Mouse (Mus musculus): Measurements from ENCODE around the gene Olfr786. TPM values are rescaled to one million over a fixed set of nuclear protein-coding genes. Genes with fewer than 3 reads are reported as not detected.

Gene Olfr786
- total RNA-seq (2021), result not detected
- long read RNA-seq, experiment 1, result 0 reads
- long read RNA-seq, experiment 2, result 0 reads

- Histone ChIP-seq H3K4me3 (no peak within 1 kb of the TSS), H3K27ac (no peak within 1 kb of the TSS)
- DNase-seq (ENCODE audit: low spot score in 2 of 2), result no peak
- no peak for TF ChIP-seq CTCF (conservative IDR thresholded peaks at IDR 0.05)
These were observed at the start of gene Olfr786 for GRCm38 (mm10) chr10:129427006-129427405. Gene Olfr786 (plus strand): TSS chr10:129427306.

GRCm38 (mm10) chr10:129383783-129384182 lies 43.3 kb upstream of the Olfr786 start, which contains the start of gene Olfr784:
Gene Olfr784 (plus strand): TSS chr10:129384083.
- Histone ChIP-seq H3K27ac (no peak within 1 kb of the TSS), H3K4me3 (no peak within 1 kb of the TSS)
- no peak for TF ChIP-seq CTCF (conservative IDR thresholded peaks at IDR 0.05)
- DNase-seq (ENCODE audit: low spot score in 2 of 2), result no peak

GRCm38 (mm10) chr10:129400892-129401291 lies 26.2 kb upstream of the Olfr786 start:
- DNase-seq (ENCODE audit: low spot score in 2 of 2), result no peak
- H3K27ac ChIP-seq, result no peak overlapping the region
- no peak for TF ChIP-seq CTCF (conservative IDR thresholded peaks at IDR 0.05)
- no peak overlapping the region for H3K4me3 ChIP-seq

- no peak within 1 kb of the TSS for H3K4me3 ChIP-seq
- TF ChIP-seq CTCF (conservative IDR thresholded peaks at IDR 0.05), result no peak
- no peak within 1 kb of the TSS for H3K27ac ChIP-seq
- no peak for DNase-seq (ENCODE audit: low spot score in 2 of 2)
These were observed 22.0 kb upstream of the Olfr786 start, which contains the start of gene Olfr785 for GRCm38 (mm10) chr10:129405126-129405525. Gene Olfr785 (plus strand): TSS chr10:129405426.

GRCm38 (mm10) chr10:129461562-129461961 lies 34.5 kb downstream of the Olfr786 start, which contains the start of gene Olfr787:
Gene Olfr787 (plus strand): TSS chr10:129461862.
- TF ChIP-seq CTCF (conservative IDR thresholded peaks at IDR 0.05), result no peak
- Histone ChIP-seq H3K4me3 (no peak within 1 kb of the TSS), H3K27ac (no peak within 1 kb of the TSS)
- DNase-seq (ENCODE audit: low spot score in 2 of 2), result no peak

GRCm38 (mm10) chr10:129470698-129471097 lies 43.6 kb downstream of the Olfr786 start, which contains the start of gene Olfr788:
Gene Olfr788 (plus strand): TSS chr10:129470998.
- no peak for DNase-seq (ENCODE audit: low spot score in 2 of 2)
- no peak for TF ChIP-seq CTCF (conservative IDR thresholded peaks at IDR 0.05)
- Histone ChIP-seq H3K4me3 (no peak within 1 kb of the TSS), H3K27ac (no peak within 1 kb of the TSS)

- DNase-seq (ENCODE audit: low spot score in 2 of 2), result no peak
- Histone ChIP-seq H3K4me3 (no peak overlapping the region), H3K27ac (no peak overlapping the region)
- TF ChIP-seq CTCF (conservative IDR thresholded peaks at IDR 0.05), result no peak
These were observed 46.1 kb downstream of the Olfr786 start for GRCm38 (mm10) chr10:129473256-129473655.

- no peak for DNase-seq (ENCODE audit: low spot score in 2 of 2)
- H3K4me3 ChIP-seq, result no peak overlapping the region
- no peak overlapping the region for H3K27ac ChIP-seq
- no peak for TF ChIP-seq CTCF (conservative IDR thresholded peaks at IDR 0.05)
These were observed 46.6 kb downstream of the Olfr786 start for GRCm38 (mm10) chr10:129473723-129474122.

- DNase-seq (ENCODE audit: low spot score in 2 of 2), result no peak
- no peak for TF ChIP-seq CTCF (conservative IDR thresholded peaks at IDR 0.05)
- Histone ChIP-seq H3K27ac (no peak within 1 kb of the TSS), H3K4me3 (no peak within 1 kb of the TSS)
These were observed 57.3 kb downstream of the Olfr786 start, which contains the start of gene Olfr789 for GRCm38 (mm10) chr10:129484452-129484851. Gene Olfr789 (plus strand): TSS chr10:129484752.

Other genes with a start within 250 kb of the Olfr786 start
- not detected for gene Olfr772, start 249.4 kb upstream of the Olfr786 start, total RNA-seq (2021)
- not detected for gene Olfr773, start 239.9 kb upstream of the Olfr786 start, total RNA-seq (2021)
- gene Olfr774, start 191.1 kb upstream of the Olfr786 start, total RNA-seq (2021), result not detected
- not detected for gene Olfr775, start 178.9 kb upstream of the Olfr786 start, total RNA-seq (2021)
- gene Olfr776, start 168.2 kb upstream of the Olfr786 start, total RNA-seq (2021), result not detected
- not detected for gene Olfr777, start 155.8 kb upstream of the Olfr786 start, total RNA-seq (2021)
- not detected for gene Olfr780, start 109.2 kb upstream of the Olfr786 start, total RNA-seq (2021)
- gene Olfr781, start 98.5 kb upstream of the Olfr786 start, total RNA-seq (2021), result not detected
- gene Olfr782, start 78.5 kb upstream of the Olfr786 start, total RNA-seq (2021), result not detected
- gene Olfr784, start 43.2 kb upstream of the Olfr786 start, total RNA-seq (2021), result under 1 TPM; 0.10 to 0.18 TPM
- not detected for gene Olfr785, start 21.9 kb upstream of the Olfr786 start, total RNA-seq (2021)
- gene Olfr787, start 34.6 kb downstream of the Olfr786 start, total RNA-seq (2021), result not detected
- not detected for gene Olfr788, start 43.7 kb downstream of the Olfr786 start, total RNA-seq (2021)
- gene Olfr789, start 57.4 kb downstream of the Olfr786 start, total RNA-seq (2021), result not detected
- not detected for gene Olfr790, start 71.2 kb downstream of the Olfr786 start, total RNA-seq (2021)
- gene Olfr791, start 94.5 kb downstream of the Olfr786 start, total RNA-seq (2021), result not detected
- gene Olfr792, start 111.9 kb downstream of the Olfr786 start, total RNA-seq (2021), result not detected
- gene Olfr794, start 140.3 kb downstream of the Olfr786 start, total RNA-seq (2021), result not detected
- gene Olfr796, start 185.3 kb downstream of the Olfr786 start, total RNA-seq (2021), result not detected
- gene Olfr798, start 200.6 kb downstream of the Olfr786 start, total RNA-seq (2021), result not detected
- not detected for gene Olfr799, start 210.2 kb downstream of the Olfr786 start, total RNA-seq (2021)
- gene Olfr800, start 230.4 kb downstream of the Olfr786 start, total RNA-seq (2021), result not detected
- not detected for gene Olfr801, start 246.6 kb downstream of the Olfr786 start, total RNA-seq (2021)